Mouse (Mus musculus) spleen, adult 2 months (tissue): ENCODE measurements around the gene Fzd4. TPM values are rescaled to one million over a fixed set of nuclear protein-coding genes. Genes with fewer than 3 reads are reported as not detected.

Source experiments
- DNase-seq, 2 experiments: peaks; one replicate each; pipeline versions ENCODE4 v3.0.0 to v3.0.0-alpha.2; 2012 to 2021; ENCODE audit warnings: low spot score in 2 of 2, low read depth in 1 of 2
- H3K27ac ChIP-seq: fragments of 200-500 bp; 2 replicates; pipeline ENCODE4 v1.5.1; 2012; ENCODE audit warnings: low read length, inconsistent platforms; ENCODE audit not compliant: insufficient read depth
- H3K27me3 ChIP-seq: fragments of 200-500 bp; 2 replicates; pipeline ENCODE4 v1.6.1; 2012; ENCODE audit warnings: mild to moderate bottlenecking, moderate library complexity, low read length, inconsistent platforms; ENCODE audit not compliant: control insufficient read depth, insufficient read depth
- H3K36me3 ChIP-seq: fragments of 200-500 bp; 2 replicates; pipeline ENCODE4 v1.6.1; 2012; ENCODE audit warnings: mild to moderate bottlenecking, low read length, inconsistent platforms; ENCODE audit not compliant: control insufficient read depth, insufficient read depth
- H3K4me1 ChIP-seq: fragments of 200-500 bp; 2 replicates; pipeline ENCODE4 v1.6.1; 2011; ENCODE audit warnings: inconsistent platforms; ENCODE audit not compliant: control insufficient read depth, insufficient read depth, insufficient read length
- H3K4me3 ChIP-seq: fragments of 200-500 bp; 2 replicates; pipeline ENCODE4 v1.5.1; 2011; ENCODE audit warnings: mild to moderate bottlenecking, inconsistent platforms; ENCODE audit not compliant: insufficient read depth, insufficient read length; ENCODE audit errors: extremely low read depth
- CTCF ChIP-seq: fragments of 200-500 bp; IDR thresholded peaks from 2 replicates; pipeline ENCODE4 v1.5.1; 2011; ENCODE audit warnings: mild to moderate bottlenecking, inconsistent platforms; ENCODE audit not compliant: insufficient read depth, insufficient read length, insufficient replicate concordance; ENCODE audit errors: extremely low read depth
- POLR2A ChIP-seq: fragments of 200-500 bp; IDR thresholded peaks from 2 replicates; pipeline ENCODE4 v1.6.1; 2011; ENCODE audit warnings: low read depth, low read length, inconsistent platforms
- WGBS: fragments of 180-500 bp; shearing (Covaris S2); methylation state at CpG from one replicate; pipeline ENCODE4 v1.1.7; 2018; 5-methylcytosine and 5-hydroxymethylcytosine counted together
- polyA plus RNA-seq: library from polyadenylated mRNA; depleted of rRNA; stranded (reverse); fragments of >200 nt; gene quantifications from 2 replicates; pipeline ENCODE4 v1.2.3, GENCODE M21; 2012

Fzd4 gene
- polyA plus RNA-seq, 1 experiment: 1.9 TPM

DNA sequence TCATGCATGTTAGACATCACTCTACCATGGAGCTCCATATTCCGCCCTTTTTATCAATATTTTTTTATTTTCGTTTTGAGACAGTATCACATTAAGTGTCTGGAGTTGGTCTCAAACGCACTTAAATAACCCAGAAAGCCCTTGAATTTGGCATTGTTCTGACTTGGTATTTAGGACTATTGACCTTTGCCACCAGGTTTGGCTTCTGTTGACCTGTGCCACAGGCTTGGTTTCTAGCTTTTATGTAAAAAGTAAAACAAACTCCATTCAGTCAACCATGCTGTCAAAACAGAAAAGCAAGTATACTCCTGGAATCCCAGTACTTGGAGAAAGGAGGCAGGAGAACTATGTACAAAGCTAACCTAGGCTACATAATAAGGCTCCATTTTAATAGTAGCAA is 12.9 kb upstream of the Fzd4 start:
- no peaks in the 10 kb centered on the region for H3K4me1 ChIP-seq
- 90% methylated on average over 3 of the region's 3 CpGs for WGBS
- H3K27ac ChIP-seq: no peak overlapping the region
- no peaks in the 10 kb centered on the region for H3K27me3 ChIP-seq
- no peak overlapping the region for H3K4me3 ChIP-seq
- TF ChIP-seq POLR2A (no peak), CTCF (no peak)
- H3K36me3 ChIP-seq: no peaks in the 10 kb centered on the region
- DNase-seq: no peak

- TF ChIP-seq POLR2A: no peak
- TF ChIP-seq CTCF: no peak
- 92% methylated on average over 4 of the region's 4 CpGs for WGBS
- Histone ChIP-seq H3K27me3 (no peaks in the 10 kb centered on the region), H3K4me3 (no peak overlapping the region), H3K4me1 (no peaks in the 10 kb centered on the region), H3K36me3 (no peaks in the 10 kb centered on the region), H3K27ac (no peak overlapping the region)
- DNase-seq: no peak
Measured at GRCm38 (mm10) chr7:89391831-89392230, 12.3 kb upstream of the Fzd4 start.

- Histone ChIP-seq H3K36me3 (no peaks in the 10 kb centered on the region), H3K27me3 (no peaks in the 10 kb centered on the region), H3K27ac (no peak overlapping the region), H3K4me3 (no peak overlapping the region), H3K4me1 (no peaks in the 10 kb centered on the region)
- 85% methylated on average over 4 of the region's 4 CpGs for WGBS
- no peak for DNase-seq
- TF ChIP-seq CTCF: no peak
- no peak for TF ChIP-seq POLR2A
Measured at GRCm38 (mm10) chr7:89392388-89392787, 11.8 kb upstream of the Fzd4 start.

GRCm38 (mm10) chr7:89392825-89393224 is 11.3 kb upstream of the Fzd4 start:
- Histone ChIP-seq H3K27ac (no peak overlapping the region), H3K4me1 (no peaks in the 10 kb centered on the region), H3K36me3 (no peaks in the 10 kb centered on the region), H3K4me3 (no peak overlapping the region), H3K27me3 (no peaks in the 10 kb centered on the region)
- TF ChIP-seq POLR2A: no peak
- no peak for TF ChIP-seq CTCF
- 90% methylated on average over 1 of the region's 1 CpGs for WGBS
- no peak for DNase-seq

- WGBS: 67% methylated on average over 1 of the region's 1 CpGs
- Histone ChIP-seq H3K27ac (no peak overlapping the region), H3K4me3 (no peak overlapping the region)
Measured at GRCm38 (mm10) chr7:89395399-89395798, 8.8 kb upstream of the Fzd4 start.

GRCm38 (mm10) chr7:89396386-89396785 is 7.8 kb upstream of the Fzd4 start:
- Histone ChIP-seq H3K36me3 (no peaks in the 10 kb centered on the region), H3K27me3 (no peaks in the 10 kb centered on the region), H3K4me3 (no peak overlapping the region), H3K27ac (no peak overlapping the region), H3K4me1 (no peaks in the 10 kb centered on the region)
- 90% methylated on average over 8 of the region's 8 CpGs for WGBS
- TF ChIP-seq POLR2A (no peak), CTCF (no peak)
- no peak for DNase-seq

More at GRCm38 (mm10) chr7:89395399-89395798, 8.8 kb upstream of the Fzd4 start:
- no peak for TF ChIP-seq CTCF
- no peak for TF ChIP-seq POLR2A
- Histone ChIP-seq H3K36me3 (no peaks in the 10 kb centered on the region), H3K27me3 (no peaks in the 10 kb centered on the region), H3K4me1 (no peaks in the 10 kb centered on the region)
- DNase-seq: no peak

GRCm38 (mm10) chr7:89397837-89398534 is 6.2 kb upstream of the Fzd4 start:
- Histone ChIP-seq H3K27me3 (no peaks in the 10 kb centered on the region), H3K36me3 (no peaks in the 10 kb centered on the region), H3K27ac (no peak overlapping the region), H3K4me1 (no peaks in the 10 kb centered on the region), H3K4me3 (no peak overlapping the region)
- no peak for DNase-seq
- no peak for TF ChIP-seq POLR2A
- no peak for TF ChIP-seq CTCF
- 79% methylated on average over 3 of the region's 3 CpGs for WGBS
